Mouse (Mus musculus): ENCODE results near the gene Ifnar2. TPM values are rescaled to one million over a fixed set of nuclear protein-coding genes. Genes with fewer than 3 reads are reported as not detected.
A peak's percentile ranks its signal among the peaks of the same experiment; 100 is the strongest.

The Ifnar2 gene
- polyA plus RNA-seq, 1 experiment, result 4.7 TPM

DNA sequence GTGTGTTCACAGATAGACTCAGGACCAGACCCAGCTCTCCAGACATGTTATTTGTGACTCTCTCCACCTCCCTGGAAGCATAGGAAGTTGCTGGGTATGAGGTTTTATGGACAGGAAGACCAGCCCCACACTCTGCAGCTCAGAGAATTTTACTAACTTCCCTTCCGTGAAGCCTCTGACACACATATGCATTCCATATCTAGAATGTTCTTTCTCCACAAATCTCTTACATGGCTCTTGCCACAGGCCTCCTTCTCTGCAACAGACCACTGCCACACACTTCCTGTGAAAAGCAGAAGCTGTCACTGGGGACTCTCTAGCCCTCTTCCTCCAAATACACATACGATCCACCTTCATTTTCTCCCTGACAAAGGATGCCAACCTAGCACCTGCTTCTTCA is 5.5 kb upstream of the Ifnar2 start:
- no peaks in the 10 kb centered on the region for H3K36me3 ChIP-seq (ENCODE audit: control insufficient read depth, insufficient read depth, low read length)
- no peaks in the 10 kb centered on the region for H3K4me1 ChIP-seq (ENCODE audit: control insufficient read depth, insufficient read depth, low read length)
- TF ChIP-seq CTCF (IDR thresholded peaks at IDR 0.05; ENCODE audit: control insufficient read depth, insufficient read depth, insufficient replicate concordance, low read depth, low read length), result no peak
- H3K4me3 ChIP-seq (ENCODE audit: control insufficient read depth, low read depth, low read length), result no peak overlapping the region
- H3K27me3 ChIP-seq (ENCODE audit: control insufficient read depth, insufficient read depth, low read length), result no peaks in the 10 kb centered on the region
- no peak overlapping the region; the same call in 1 of the 2 replicates for H3K27ac ChIP-seq (ENCODE audit: control insufficient read depth, insufficient read depth, low read depth, low read length)

DNA sequence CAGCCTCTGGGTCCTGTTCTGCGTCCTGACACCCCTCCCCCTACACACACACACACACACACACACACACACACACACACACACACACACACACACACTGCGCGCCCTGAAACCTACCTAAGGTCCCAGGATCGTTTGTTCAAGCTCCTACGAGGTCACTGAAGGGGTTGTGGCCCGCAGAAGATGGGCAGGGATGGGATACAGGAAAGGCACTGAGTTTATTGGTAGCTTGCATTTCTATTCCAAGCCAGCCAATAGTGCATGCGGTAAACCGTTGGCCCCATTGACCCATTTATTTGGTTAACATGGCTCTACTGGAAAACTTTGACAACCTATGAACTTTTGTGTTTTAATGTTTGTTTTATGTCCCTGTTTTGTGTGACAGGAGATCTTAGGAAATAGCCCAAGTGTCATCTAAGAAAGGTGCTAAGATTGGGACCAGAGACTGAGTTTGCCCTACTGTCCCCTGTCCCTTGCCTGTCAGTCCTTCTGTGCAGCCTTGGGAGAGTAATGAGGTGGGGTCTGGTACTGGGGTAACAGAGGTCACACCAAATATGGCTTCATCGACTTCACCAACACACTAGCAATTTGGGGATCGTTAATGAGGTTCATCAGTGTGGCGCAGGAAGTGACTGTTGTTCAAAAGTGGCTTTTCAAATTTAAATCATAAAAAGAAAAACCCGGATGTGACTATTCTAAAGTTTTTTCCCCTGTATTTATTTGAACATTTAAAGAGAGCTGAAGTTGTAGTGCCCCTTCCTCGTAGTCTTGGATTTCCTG is 1.1 kb downstream of the Ifnar2 start:
- peak overlapping the region; percentile 84 for H3K4me3 ChIP-seq (ENCODE audit: control insufficient read depth, low read depth, low read length)
- no peak for TF ChIP-seq CTCF (IDR thresholded peaks at IDR 0.05; ENCODE audit: control insufficient read depth, insufficient read depth, insufficient replicate concordance, low read depth, low read length)
- TF ChIP-seq POLR2A (IDR thresholded peaks at IDR 0.05; ENCODE audit: control insufficient read depth, low read depth, low read length), result no peak
- peak overlapping the region; percentile 37; the same call in 1 of the 2 replicates for H3K27ac ChIP-seq (ENCODE audit: control insufficient read depth, insufficient read depth, low read depth, low read length)
- peaks cover 2% of the 10 kb centered on the region; the same call in 1 of the 2 replicates for H3K27me3 ChIP-seq (ENCODE audit: control insufficient read depth, insufficient read depth, low read length)
- peaks cover 5% of the 10 kb centered on the region for H3K4me1 ChIP-seq (ENCODE audit: control insufficient read depth, insufficient read depth, low read length)
- no peaks in the 10 kb centered on the region for H3K36me3 ChIP-seq (ENCODE audit: control insufficient read depth, insufficient read depth, low read length)

DNA sequence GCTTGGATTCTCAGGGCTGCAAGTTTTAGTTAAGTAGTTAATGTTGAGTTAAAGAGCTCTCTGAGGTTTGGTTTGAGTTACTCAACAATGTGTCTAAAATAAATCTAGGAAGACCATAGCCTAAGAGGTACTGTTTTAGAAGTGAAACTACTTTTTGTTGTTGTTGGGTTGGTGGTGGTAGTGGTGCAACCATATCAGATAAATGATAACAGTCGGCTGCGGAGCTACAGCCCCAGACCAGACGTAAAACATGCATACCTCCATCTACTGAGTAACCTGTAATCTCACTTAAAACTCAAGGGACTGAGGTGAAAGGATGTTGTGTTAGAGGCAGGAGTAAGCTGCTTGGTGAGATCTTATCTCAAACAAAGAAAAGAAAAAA is 1.7 kb downstream of the Ifnar2 start:
- Histone ChIP-seq H3K27me3 (ENCODE audit: control insufficient read depth, insufficient read depth, low read length) (peaks cover 2% of the 10 kb centered on the region; the same call in 1 of the 2 replicates), H3K27ac (ENCODE audit: control insufficient read depth, insufficient read depth, low read depth, low read length) (no peak overlapping the region), H3K4me1 (ENCODE audit: control insufficient read depth, insufficient read depth, low read length) (peaks cover 5% of the 10 kb centered on the region), H3K4me3 (ENCODE audit: control insufficient read depth, low read depth, low read length) (no peak overlapping the region), H3K36me3 (ENCODE audit: control insufficient read depth, insufficient read depth, low read length) (no peaks in the 10 kb centered on the region)
- TF ChIP-seq POLR2A (IDR thresholded peaks at IDR 0.05; ENCODE audit: control insufficient read depth, low read depth, low read length) (no peak), CTCF (IDR thresholded peaks at IDR 0.05; ENCODE audit: control insufficient read depth, insufficient read depth, insufficient replicate concordance, low read depth, low read length) (no peak)

DNA sequence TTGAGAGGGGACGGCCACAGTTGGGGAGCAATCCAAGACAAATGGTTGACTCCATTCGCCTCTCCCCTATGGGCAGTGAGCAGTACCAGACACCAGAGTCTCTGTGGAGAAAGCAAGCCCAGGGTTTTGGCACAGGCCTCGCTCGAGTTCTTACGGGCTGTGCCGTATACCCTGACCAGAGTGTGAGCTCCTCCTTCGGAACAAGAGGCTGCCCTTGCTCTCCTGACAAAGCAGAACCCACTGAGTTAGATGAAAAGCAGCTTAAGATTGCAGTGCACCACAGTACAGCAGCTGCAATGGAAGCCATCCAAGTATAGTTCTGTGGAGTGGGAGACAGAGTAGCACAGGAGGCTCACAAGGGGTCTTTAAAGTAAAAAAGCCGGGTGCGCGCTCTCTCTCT is 4.1 kb downstream of the Ifnar2 start:
- no peak for TF ChIP-seq POLR2A (IDR thresholded peaks at IDR 0.05; ENCODE audit: control insufficient read depth, low read depth, low read length)
- TF ChIP-seq CTCF (IDR thresholded peaks at IDR 0.05; ENCODE audit: control insufficient read depth, insufficient read depth, insufficient replicate concordance, low read depth, low read length), result no peak
- Histone ChIP-seq H3K4me1 (ENCODE audit: control insufficient read depth, insufficient read depth, low read length) (peaks cover 5% of the 10 kb centered on the region), H3K27ac (ENCODE audit: control insufficient read depth, insufficient read depth, low read depth, low read length) (no peak overlapping the region), H3K4me3 (ENCODE audit: control insufficient read depth, low read depth, low read length) (no peak overlapping the region), H3K27me3 (ENCODE audit: control insufficient read depth, insufficient read depth, low read length) (peaks cover 2% of the 10 kb centered on the region; the same call in 1 of the 2 replicates), H3K36me3 (ENCODE audit: control insufficient read depth, insufficient read depth, low read length) (no peaks in the 10 kb centered on the region)

DNA sequence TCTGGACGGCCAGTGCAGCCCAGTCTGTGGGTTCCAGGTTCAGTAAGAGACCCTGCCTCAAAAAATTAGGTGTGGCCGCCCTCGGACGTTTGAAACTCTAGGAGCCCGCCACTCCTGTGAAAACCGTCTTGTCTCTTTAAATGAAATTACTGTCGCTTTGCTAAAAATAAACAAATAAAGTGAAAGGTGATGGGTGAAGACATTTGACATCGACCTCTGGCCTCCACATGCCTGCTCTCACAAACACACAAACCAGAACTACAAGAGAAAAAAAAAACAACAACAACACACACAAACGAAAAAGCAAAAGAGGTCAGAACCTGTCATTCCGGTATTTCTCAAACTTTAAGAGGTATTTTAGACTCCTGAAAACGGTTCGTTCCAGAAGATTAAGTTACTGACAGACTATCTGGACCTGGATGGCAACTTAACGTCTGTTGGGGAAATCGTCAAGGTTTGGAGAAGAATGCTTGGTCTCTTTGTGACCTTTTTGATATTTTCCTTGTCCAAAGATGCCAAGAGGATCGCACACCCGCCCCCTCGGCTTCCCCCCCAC is 5.9 kb downstream of the Ifnar2 start:
- TF ChIP-seq CTCF (IDR thresholded peaks at IDR 0.05; ENCODE audit: control insufficient read depth, insufficient read depth, insufficient replicate concordance, low read depth, low read length), result no peak
- TF ChIP-seq POLR2A (IDR thresholded peaks at IDR 0.05; ENCODE audit: control insufficient read depth, low read depth, low read length), result no peak
- Histone ChIP-seq H3K27ac (ENCODE audit: control insufficient read depth, insufficient read depth, low read depth, low read length) (no peak overlapping the region), H3K36me3 (ENCODE audit: control insufficient read depth, insufficient read depth, low read length) (no peaks in the 10 kb centered on the region), H3K4me3 (ENCODE audit: control insufficient read depth, low read depth, low read length) (no peak overlapping the region), H3K27me3 (ENCODE audit: control insufficient read depth, insufficient read depth, low read length) (no peaks in the 10 kb centered on the region), H3K4me1 (ENCODE audit: control insufficient read depth, insufficient read depth, low read length) (no peaks in the 10 kb centered on the region)

DNA sequence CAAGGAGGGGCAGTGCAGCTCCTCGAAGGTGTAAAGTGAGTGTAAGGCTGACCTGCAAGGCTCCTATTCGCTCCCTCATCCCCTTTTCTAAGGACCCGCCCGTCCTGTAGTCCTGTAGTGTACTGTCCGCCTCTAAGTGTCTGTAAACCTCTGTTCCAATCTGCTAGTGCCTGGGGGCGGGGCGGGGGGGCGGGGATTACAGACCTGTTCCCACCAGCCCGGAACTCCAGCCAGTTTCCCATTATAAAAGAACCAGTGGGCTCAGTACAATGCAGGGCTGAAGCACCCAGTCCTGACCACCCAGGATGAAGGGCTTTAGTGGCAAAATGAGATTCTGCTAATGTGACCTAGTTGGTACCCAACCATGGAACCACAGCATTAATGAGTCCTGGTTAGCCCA is 6.4 kb downstream of the Ifnar2 start:
- H3K27ac ChIP-seq (ENCODE audit: control insufficient read depth, insufficient read depth, low read depth, low read length), result no peak overlapping the region
- H3K27me3 ChIP-seq (ENCODE audit: control insufficient read depth, insufficient read depth, low read length), result no peaks in the 10 kb centered on the region
- no peak overlapping the region for H3K4me3 ChIP-seq (ENCODE audit: control insufficient read depth, low read depth, low read length)
- H3K36me3 ChIP-seq (ENCODE audit: control insufficient read depth, insufficient read depth, low read length), result no peaks in the 10 kb centered on the region
- H3K4me1 ChIP-seq (ENCODE audit: control insufficient read depth, insufficient read depth, low read length), result no peaks in the 10 kb centered on the region
- TF ChIP-seq POLR2A (IDR thresholded peaks at IDR 0.05; ENCODE audit: control insufficient read depth, low read depth, low read length), result no peak

DNA sequence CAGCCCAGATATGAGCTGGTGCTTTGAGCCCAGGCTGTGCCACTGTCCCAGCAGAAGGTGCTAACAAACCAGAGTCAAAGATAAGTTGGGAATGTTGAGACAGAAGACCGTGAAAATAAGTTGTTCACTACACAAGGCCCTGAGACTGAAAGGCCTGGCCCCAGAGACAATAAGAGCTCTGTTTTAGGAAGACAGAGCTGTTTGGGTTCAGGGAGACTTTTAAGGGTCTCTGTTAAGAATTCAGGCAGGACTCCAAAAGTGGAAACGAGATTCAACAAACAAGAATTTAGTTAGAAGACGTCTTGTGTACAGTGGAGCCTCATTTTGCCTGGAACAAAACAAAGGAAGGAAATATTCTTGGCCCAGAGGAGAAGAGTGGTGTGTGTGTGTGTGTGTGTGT is 6.8 kb downstream of the Ifnar2 start:
- no peak for TF ChIP-seq CTCF (IDR thresholded peaks at IDR 0.05; ENCODE audit: control insufficient read depth, insufficient read depth, insufficient replicate concordance, low read depth, low read length)
- no peak for TF ChIP-seq POLR2A (IDR thresholded peaks at IDR 0.05; ENCODE audit: control insufficient read depth, low read depth, low read length)
- no peak overlapping the region for H3K4me3 ChIP-seq (ENCODE audit: control insufficient read depth, low read depth, low read length)
- H3K27ac ChIP-seq (ENCODE audit: control insufficient read depth, insufficient read depth, low read depth, low read length), result no peak overlapping the region

More for the DNA sequence above, 6.8 kb downstream of the Ifnar2 start:
- H3K36me3 ChIP-seq (ENCODE audit: control insufficient read depth, insufficient read depth, low read length), result no peaks in the 10 kb centered on the region
- no peaks in the 10 kb centered on the region for H3K4me1 ChIP-seq (ENCODE audit: control insufficient read depth, insufficient read depth, low read length)
- no peaks in the 10 kb centered on the region for H3K27me3 ChIP-seq (ENCODE audit: control insufficient read depth, insufficient read depth, low read length)

All from testis, adult 2 months (tissue).